Mouse (Mus musculus) right cerebral cortex, postnatal 14 days (tissue): Measurements from ENCODE around the gene Etd.
"Not testable (repeated sequence)": the region's sequence is repeated elsewhere in the genome, so short reads cannot be mapped to it uniquely, and the experiment has no call there.

Experiments used
- DNase-seq: peaks from one replicate; pipeline ENCODE4 v3.0.0; 2022

The Etd gene

DNA sequence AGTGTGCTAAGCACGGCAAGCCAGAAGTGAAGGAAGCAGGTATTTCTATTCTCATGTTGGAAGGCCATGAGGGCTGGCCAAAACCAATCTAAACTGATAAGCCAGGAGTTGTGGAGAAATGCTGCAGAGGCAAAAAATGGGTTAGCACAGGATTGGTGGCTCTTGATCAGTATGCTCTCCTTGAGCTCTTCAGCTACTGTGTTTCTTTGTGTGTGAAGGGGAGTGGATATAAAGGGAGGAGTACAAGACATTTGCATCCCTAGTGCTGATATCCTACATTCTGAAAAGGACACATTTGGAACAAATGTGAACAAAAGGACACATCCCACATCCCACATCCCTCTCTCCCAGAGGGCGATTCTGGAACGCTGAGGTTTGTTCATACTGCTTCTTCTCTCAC lies at the start of gene Etd:
Gene Etd (plus strand): TSS at position 301 of the 400 bp plus-strand sequence.
- no peak for DNase-seq

DNA sequence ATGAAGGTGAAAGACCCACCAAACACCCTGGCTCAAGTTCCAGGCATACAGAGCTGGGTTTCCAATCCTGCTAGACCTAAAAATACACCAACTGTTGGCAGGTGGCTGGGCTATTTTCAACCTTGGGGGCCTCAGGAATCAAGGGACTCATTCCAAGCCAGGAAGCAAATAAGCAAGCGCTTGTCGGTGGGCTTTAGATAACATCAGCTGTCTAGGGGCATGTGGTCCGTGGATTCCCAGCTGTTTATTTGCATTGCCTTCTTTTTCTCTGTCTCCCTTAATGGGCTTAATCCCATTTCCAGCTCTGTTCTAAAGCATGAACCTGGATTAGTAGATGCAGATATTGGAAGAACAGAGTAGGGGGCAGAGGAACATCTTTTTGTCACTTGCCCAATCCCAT lies 48.4 kb upstream of the Etd start:
- DNase-seq = no peak

DNA sequence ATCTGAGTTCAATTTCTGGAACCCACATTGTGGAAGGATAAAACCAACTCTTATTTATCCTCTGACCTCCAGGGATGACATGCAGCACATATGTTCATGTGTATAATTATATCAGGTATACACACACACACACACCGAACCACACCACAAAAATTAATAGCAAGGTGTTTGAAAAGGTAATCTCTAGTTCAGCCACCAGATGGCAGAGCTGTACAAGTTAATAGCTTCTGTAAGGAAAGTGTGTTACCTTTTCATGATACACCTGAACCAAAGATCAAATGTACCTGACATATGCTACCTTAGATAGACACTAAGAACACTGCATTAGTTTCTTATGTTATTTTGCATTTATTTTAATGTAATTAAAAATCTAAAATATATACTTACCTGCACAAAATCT lies 1.8 kb upstream of the Etd start:
- DNase-seq = no peak

DNA sequence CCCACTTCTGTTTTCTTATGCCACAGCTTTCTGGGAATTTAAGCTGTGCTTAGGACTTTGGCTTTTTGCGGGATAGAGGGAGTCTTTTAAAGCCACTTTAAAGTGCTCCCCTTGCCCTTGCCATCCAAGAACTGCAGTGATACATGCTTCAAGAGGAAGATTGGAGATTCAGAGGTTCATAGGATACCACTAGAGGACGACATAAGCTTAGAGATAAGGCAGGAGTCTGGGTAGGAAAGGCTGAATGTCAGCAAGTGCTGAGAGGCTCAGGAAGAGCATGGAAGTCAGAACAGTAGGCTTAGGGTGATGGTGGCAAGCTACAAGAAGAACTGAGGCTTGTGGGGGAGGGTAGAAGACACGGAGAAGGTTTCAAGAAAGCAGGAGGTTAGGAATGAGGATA lies 24.9 kb downstream of the Etd start:
- no peak for DNase-seq

DNA sequence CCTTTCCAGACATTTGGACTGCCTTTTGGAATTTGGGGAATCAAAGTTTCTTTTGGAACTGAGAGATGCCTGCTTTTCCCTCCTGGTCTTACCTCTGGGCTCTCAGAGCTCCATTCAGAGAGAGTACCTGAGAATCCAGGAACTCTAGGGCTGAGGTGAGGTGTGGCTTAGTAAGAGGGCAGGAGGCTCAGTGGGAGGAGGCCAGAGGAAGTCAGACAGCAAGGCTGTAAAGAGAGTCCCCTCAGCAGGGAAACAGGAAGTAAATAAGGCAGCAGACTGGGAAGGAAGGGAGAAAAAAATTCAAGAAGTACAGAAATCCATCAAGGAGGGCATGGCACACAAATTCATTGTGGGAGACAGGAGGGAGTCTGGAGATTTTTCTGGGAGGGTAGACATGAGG lies 29.5 kb downstream of the Etd start:
- DNase-seq = not testable (repeated sequence)
